12 mouse cellular contexts compared by ENCODE assay signal in genomic region chr19:8940526-8941133, GRCm38 (mm10). TPM values are rescaled to one million over a fixed set of nuclear protein-coding genes. Genes with fewer than 3 reads are reported as not detected.
DNase-seq lines count a peak whose midpoint lies in the region; ATAC-seq and TF ChIP-seq lines count a peak whose summit lies in the region.
"Had no signal": no experiment of that assay in that cellular context is flagged by ENCODE, and none has a peak within 500 bp of the region (broad histone marks: within the 10 kb centered on the region; RNA-seq: fewer than 3 reads in every experiment).

No protein-coding gene starts in this region.

- intact Hi-C loops in left cerebral cortex, postnatal 25 days (cut with DNase I) = no loop called here

- H3K27ac ChIP-seq in midbrain, embryonic 10.5 days (replicated peaks) = peak overlapping the region; percentile 98; the same call in 1 of the 2 replicates
- no peak overlapping the region for H3K27ac ChIP-seq in midbrain, embryonic 16.5 days (ENCODE audit: low read length)
- peak overlapping the region; percentile 94; the same call in 1 of the 2 replicates for H3K27ac ChIP-seq in limb, embryonic 14.5 days (replicated peaks; ENCODE audit: low read depth, low read length)

- peaks cover 34% of the 10 kb centered on the region for H3K4me1 ChIP-seq in midbrain, embryonic 10.5 days
- peaks cover 28% of the 10 kb centered on the region for H3K4me1 ChIP-seq in midbrain, embryonic 16.5 days (ENCODE audit: control insufficient read depth, insufficient read depth, low read length)
- peaks cover 21% of the 10 kb centered on the region for H3K4me1 ChIP-seq in limb, embryonic 14.5 days (ENCODE audit: control insufficient read depth, insufficient read depth, low read length)

- H3K27me3 ChIP-seq in midbrain, embryonic 10.5 days (ENCODE audit: low read depth, poor library complexity, severe bottlenecking) = no peaks in the 10 kb centered on the region
- no peaks in the 10 kb centered on the region for H3K27me3 ChIP-seq in midbrain, embryonic 16.5 days (ENCODE audit: control insufficient read depth, insufficient read depth, low read depth, low read length)
- no peaks in the 10 kb centered on the region for H3K27me3 ChIP-seq in limb, embryonic 14.5 days (ENCODE audit: control insufficient read depth, insufficient read depth, low read length)

- no peak for ATAC-seq in midbrain, embryonic 16.5 days
- no peak for ATAC-seq in limb, embryonic 14.5 days (ENCODE audit: low FRiP score, low read depth)

- H3K4me3 ChIP-seq in midbrain, embryonic 10.5 days = peak overlapping the region; percentile 97
- no peak overlapping the region for H3K4me3 ChIP-seq in midbrain, embryonic 16.5 days (ENCODE audit: low read depth, low read length)
- H3K4me3 ChIP-seq in limb, embryonic 14.5 days (replicated peaks; ENCODE audit: low read length) = peak overlapping the region; percentile 91; the same call in 1 of the 2 replicates

- DNase-seq in cerebellum, postnatal 14 days = peak; percentile 21 to 45
- DNase-seq in cerebellum, adult 11 months = no peak
- DNase-seq in midbrain, embryonic 10.5 days (ENCODE audit: low spot score) = no peak
- DNase-seq in limb, embryonic 14.5 days (ENCODE audit: low spot score) = no peak
- DNase-seq in left cerebral cortex, adult 9 months (ENCODE audit: low spot score in 2 of 2) = no peak
- DNase-seq in left cerebral cortex, postnatal 25 days (ENCODE audit: low spot score in 2 of 2) = no peak
- no peak for DNase-seq in c-Kit-positive CD71-positive TER-119-positive erythroid progenitor cells, embryonic 14.5 days (ENCODE audit: low spot score)
- DNase-seq: adrenal gland, postnatal 36 days; B cell, adult 2 months; layer of hippocampus, postnatal 36 days; retina, postnatal 1 day had no signal

- no peak for TF ChIP-seq POLR2A in limb, embryonic 14.5 days (IDR thresholded peaks at IDR 0.05; ENCODE audit: borderline replicate concordance, extremely low read depth, insufficient read depth, insufficient read length)

- 81% methylated on average over 15 of the region's 15 CpGs for WGBS in midbrain, embryonic 10.5 days
- WGBS in midbrain, embryonic 16.5 days = 81% methylated on average over 15 of the region's 15 CpGs
- 70% methylated on average over 15 of the region's 15 CpGs for WGBS in limb, embryonic 14.5 days

- no peaks in the 10 kb centered on the region for H3K9me3 ChIP-seq in midbrain, embryonic 10.5 days (replicated peaks)
- H3K9me3 ChIP-seq in midbrain, embryonic 16.5 days (replicated peaks; ENCODE audit: control insufficient read depth, low read length, poor library complexity, severe bottlenecking) = no peaks in the 10 kb centered on the region
- no peaks in the 10 kb centered on the region for H3K9me3 ChIP-seq in limb, embryonic 14.5 days (ENCODE audit: control insufficient read depth, low read length)

- H3K36me3 ChIP-seq in midbrain, embryonic 10.5 days = peaks cover 65% of the 10 kb centered on the region
- H3K36me3 ChIP-seq in midbrain, embryonic 16.5 days (ENCODE audit: control insufficient read depth, insufficient read depth, low read length) = peaks cover 6% of the 10 kb centered on the region
- H3K36me3 ChIP-seq in limb, embryonic 14.5 days (ENCODE audit: control insufficient read depth, insufficient read depth, low read length) = peaks cover 62% of the 10 kb centered on the region

- no peak overlapping the region for H3K9ac ChIP-seq in midbrain, embryonic 16.5 days (ENCODE audit: low read depth, low read length)
- H3K9ac ChIP-seq in limb, embryonic 14.5 days (ENCODE audit: low read depth, low read length, severe bottlenecking) = peak overlapping the region; percentile 97

- H3K4me2 ChIP-seq in midbrain, embryonic 16.5 days (ENCODE audit: low read length) = no peak overlapping the region
- H3K4me2 ChIP-seq in limb, embryonic 14.5 days (replicated peaks; ENCODE audit: low read depth, low read length, severe bottlenecking) = peak overlapping the region; percentile 61; the same call in 1 of the 2 replicates

RNA-seq across cellular contexts. Expression of gene Mta2, which starts 1.0 kb away (rescaled TPM):
- 178 and 191 TPM in 2 replicates for polyA plus RNA-seq in midbrain, embryonic 10.5 days (2016; fragmentation: Nextera tagmentation; extraction: Ambion mirVana)
- 108 and 121 TPM in 2 replicates for polyA plus RNA-seq in midbrain, embryonic 16.5 days (2015; fragmentation: Nextera tagmentation; extraction: Ambion mirVana)
- polyA plus RNA-seq in limb, embryonic 14.5 days (2012; rRNA removed) = 63.4 and 76.5 TPM in 2 replicates
- 43.8 and 47.2 TPM in 2 replicates for polyA plus RNA-seq in limb, embryonic 14.5 days (2014; fragmentation: Nextera tagmentation; extraction: Ambion mirVana)
- 10 to 100 TPM; 46.0 to 46.9 TPM for total RNA-seq in left cerebral cortex, postnatal 25 days (2021)

RNA-seq across cellular contexts. Expression of gene Eml3, which starts 11.3 kb away (rescaled TPM):
- polyA plus RNA-seq in midbrain, embryonic 10.5 days (2016; fragmentation: Nextera tagmentation; extraction: Ambion mirVana) = 22.9 and 23.5 TPM in 2 replicates
- polyA plus RNA-seq in midbrain, embryonic 16.5 days (2015; fragmentation: Nextera tagmentation; extraction: Ambion mirVana) = 8.6 and 9.1 TPM in 2 replicates
- polyA plus RNA-seq in limb, embryonic 14.5 days (2012; rRNA removed) = 62.1 and 74.9 TPM in 2 replicates
- polyA plus RNA-seq in limb, embryonic 14.5 days (2014; fragmentation: Nextera tagmentation; extraction: Ambion mirVana) = 21.5 and 25.2 TPM in 2 replicates
- 1 to 10 TPM; 8.2 to 8.4 TPM for total RNA-seq in left cerebral cortex, postnatal 25 days (2021)

RNA-seq across cellular contexts. Expression of gene Rom1, which starts 11.5 kb away (rescaled TPM):
- 3.5 and 4.2 TPM in 2 replicates for polyA plus RNA-seq in midbrain, embryonic 10.5 days (2016; fragmentation: Nextera tagmentation; extraction: Ambion mirVana)
- 1.4 and 2.2 TPM in 2 replicates for polyA plus RNA-seq in midbrain, embryonic 16.5 days (2015; fragmentation: Nextera tagmentation; extraction: Ambion mirVana)
- polyA plus RNA-seq in limb, embryonic 14.5 days (2012; rRNA removed) = 5.2 and 7.1 TPM in 2 replicates
- polyA plus RNA-seq in limb, embryonic 14.5 days (2014; fragmentation: Nextera tagmentation; extraction: Ambion mirVana) = 2.0 and 2.4 TPM in 2 replicates
- total RNA-seq in left cerebral cortex, postnatal 25 days (2021) = 1 to 10 TPM; 5.7 TPM

RNA-seq across cellular contexts. Expression of gene Tut1, which starts 13.0 kb away (rescaled TPM):
- 36.5 and 40.2 TPM in 2 replicates for polyA plus RNA-seq in midbrain, embryonic 10.5 days (2016; fragmentation: Nextera tagmentation; extraction: Ambion mirVana)
- polyA plus RNA-seq in midbrain, embryonic 16.5 days (2015; fragmentation: Nextera tagmentation; extraction: Ambion mirVana) = 25.6 and 26.2 TPM in 2 replicates
- polyA plus RNA-seq in limb, embryonic 14.5 days (2012; rRNA removed) = 28.6 and 33.6 TPM in 2 replicates
- polyA plus RNA-seq in limb, embryonic 14.5 days (2014; fragmentation: Nextera tagmentation; extraction: Ambion mirVana) = 27.6 and 29.2 TPM in 2 replicates
- total RNA-seq in left cerebral cortex, postnatal 25 days (2021) = 10 to 100 TPM; 18.7 to 20.1 TPM

RNA-seq across cellular contexts. Expression of gene B3gat3, which starts 20.5 kb away (rescaled TPM):
- polyA plus RNA-seq in midbrain, embryonic 10.5 days (2016; fragmentation: Nextera tagmentation; extraction: Ambion mirVana) = 58.7 and 64.0 TPM in 2 replicates
- 87.8 and 95.7 TPM in 2 replicates for polyA plus RNA-seq in midbrain, embryonic 16.5 days (2015; fragmentation: Nextera tagmentation; extraction: Ambion mirVana)
- 116 and 142 TPM in 2 replicates for polyA plus RNA-seq in limb, embryonic 14.5 days (2012; rRNA removed)
- 39.7 and 43.0 TPM in 2 replicates for polyA plus RNA-seq in limb, embryonic 14.5 days (2014; fragmentation: Nextera tagmentation; extraction: Ambion mirVana)
- total RNA-seq in left cerebral cortex, postnatal 25 days (2021) = 100 to 1,000 TPM; 151 to 163 TPM

Comparison
In these comparisons a context has a peak if more than half of its experiments do, and no peak if none do; other contexts are left out.
1. DNase-seq: peak in cerebellum, postnatal 14 days (2 of 2); none in cerebellum, adult 11 months (single experiment), midbrain, embryonic 10.5 days (single experiment), limb, embryonic 14.5 days (single experiment), left cerebral cortex, adult 9 months (0 of 2), left cerebral cortex, postnatal 25 days (0 of 2) and c-Kit-positive CD71-positive TER-119-positive erythroid progenitor cells, embryonic 14.5 days (single experiment).